ENCODE assay signal across 25 mouse cellular contexts in the genomic region with DNA sequence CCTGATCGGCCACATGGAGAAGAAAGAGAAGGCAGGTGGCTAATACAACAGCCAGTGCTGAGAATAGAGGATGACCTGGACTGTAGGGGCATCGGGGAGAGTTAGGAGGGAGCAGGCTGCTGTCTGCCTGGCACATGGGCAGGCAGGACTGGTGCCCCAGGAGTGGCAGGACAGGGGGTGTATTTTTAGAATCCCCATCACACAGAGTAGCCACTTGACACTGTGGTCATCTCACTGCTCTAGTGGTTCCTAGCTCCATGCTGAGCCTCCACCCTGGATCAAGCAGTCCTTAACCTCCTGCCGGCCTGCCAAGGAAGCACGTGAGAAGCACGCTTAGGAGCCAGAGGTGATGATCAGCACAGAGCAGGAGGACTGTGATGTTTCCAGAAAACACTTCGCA.
A peak's percentile ranks its signal among the peaks of the same experiment; 100 is the strongest.
DNase-seq lines count a peak whose midpoint lies in the region; ATAC-seq and TF ChIP-seq lines count a peak whose summit lies in the region.
"Had no signal": no experiment of that assay in that cellular context is flagged by ENCODE, and none has a peak within 500 bp of the region (broad histone marks: within the 10 kb centered on the region; RNA-seq: fewer than 3 reads in every experiment).

No protein-coding gene starts in this region.

- TF ChIP-seq EP300 in heart, postnatal 0 days (IDR thresholded peaks at IDR 0.05; ENCODE audit: low read depth): no peak; the same call in 1 of the 2 replicates

- peak overlapping the region; percentile 56 for H3K27ac ChIP-seq in heart, postnatal 0 days (ENCODE audit: low read depth)
- H3K27ac ChIP-seq in hindbrain, embryonic 11.5 days (ENCODE audit: low read depth, low read length): no peak overlapping the region
- H3K27ac ChIP-seq: heart, embryonic 13.5 days; hindbrain, embryonic 15.5 days; kidney, postnatal 0 days; left cerebral cortex, adult 2 months; limb, embryonic 15.5 days; liver, embryonic 14.5 days; lung, embryonic 15.5 days; macrophage; midbrain, embryonic 15.5 days; neural tube, embryonic 13.5 days had no signal

- no peaks in the 10 kb centered on the region for H3K36me3 ChIP-seq in heart, postnatal 0 days (replicated peaks; ENCODE audit: control insufficient read depth, insufficient read depth, low read length)
- H3K36me3 ChIP-seq in myocyte (ENCODE audit: control insufficient read depth, insufficient read depth): no peaks in the 10 kb centered on the region
- no peaks in the 10 kb centered on the region for H3K36me3 ChIP-seq in hindbrain, embryonic 11.5 days (ENCODE audit: control insufficient read depth, insufficient read depth, low read length)
- H3K36me3 ChIP-seq: heart, embryonic 13.5 days; hindbrain, embryonic 15.5 days; limb, embryonic 15.5 days; lung, embryonic 15.5 days; midbrain, embryonic 15.5 days; neural tube, embryonic 13.5 days had no signal

- ATAC-seq in heart, postnatal 0 days (ENCODE audit: insufficient read depth, low read depth): peak; percentile 84
- no peak for ATAC-seq in hindbrain, embryonic 11.5 days (ENCODE audit: low FRiP score)
- no peak for ATAC-seq in cerebellum, adult (ENCODE audit: insufficient number of reproducible peaks, low FRiP score, low TSS enrichment)
- ATAC-seq: activated CD4-positive, CD25-positive, alpha-beta regulatory T cell, adult 4 months; forebrain, embryonic 16.5 days; midbrain, embryonic 15.5 days had no signal

- no peak overlapping the region for H3K9ac ChIP-seq in heart, postnatal 0 days (replicated peaks; ENCODE audit: low read depth, low read length)
- H3K9ac ChIP-seq in hindbrain, embryonic 11.5 days (ENCODE audit: low read depth, low read length): no peak overlapping the region
- H3K9ac ChIP-seq: heart, embryonic 13.5 days; hindbrain, embryonic 15.5 days; limb, embryonic 15.5 days; liver, embryonic 14.5 days; lung, embryonic 15.5 days; midbrain, embryonic 15.5 days; neural tube, embryonic 13.5 days had no signal

- no peak overlapping the region for H3K4me3 ChIP-seq in heart, postnatal 0 days (ENCODE audit: low read depth, low read length)
- H3K4me3 ChIP-seq in myocyte: no peak overlapping the region
- H3K4me3 ChIP-seq in hindbrain, embryonic 11.5 days (ENCODE audit: low read depth, low read length): no peak overlapping the region
- H3K4me3 ChIP-seq: heart, embryonic 13.5 days; hindbrain, embryonic 15.5 days; left cerebral cortex, adult 2 months; limb, embryonic 15.5 days; lung, embryonic 15.5 days; midbrain, embryonic 15.5 days; neural tube, embryonic 13.5 days had no signal

- 42% methylated on average over 6 of the region's 6 CpGs for WGBS in heart, postnatal 0 days
- 73% methylated on average over 6 of the region's 6 CpGs for WGBS in hindbrain, embryonic 11.5 days

- H3K79me2 ChIP-seq in myocyte (ENCODE audit: control insufficient read depth, insufficient read depth): no peaks in the 10 kb centered on the region

- no peaks in the 10 kb centered on the region for H3K27me3 ChIP-seq in heart, postnatal 0 days (ENCODE audit: control insufficient read depth, insufficient read depth, low read length)
- peaks cover 20% of the 10 kb centered on the region for H3K27me3 ChIP-seq in myocyte (ENCODE audit: control insufficient read depth, insufficient read depth, insufficient read length)
- no peaks in the 10 kb centered on the region for H3K27me3 ChIP-seq in hindbrain, embryonic 11.5 days (ENCODE audit: control insufficient read depth, insufficient read depth, low read length)
- H3K27me3 ChIP-seq: hindbrain, embryonic 15.5 days; limb, embryonic 15.5 days; lung, embryonic 15.5 days; midbrain, embryonic 15.5 days; neural tube, embryonic 13.5 days had no signal

- H3K4me2 ChIP-seq in heart, postnatal 0 days (ENCODE audit: low read depth, low read length): no peak overlapping the region
- H3K4me2 ChIP-seq in myocyte (ENCODE audit: low read depth): no peak overlapping the region
- no peak overlapping the region for H3K4me2 ChIP-seq in hindbrain, embryonic 11.5 days (replicated peaks; ENCODE audit: low read depth, low read length)
- H3K4me2 ChIP-seq: heart, embryonic 13.5 days; hindbrain, embryonic 15.5 days; limb, embryonic 15.5 days; lung, embryonic 15.5 days; midbrain, embryonic 15.5 days; neural tube, embryonic 13.5 days had no signal

- no peak overlapping the region for H3ac ChIP-seq in myocyte (ENCODE audit: control insufficient read depth, insufficient read length)

- H3K4me1 ChIP-seq in heart, postnatal 0 days (ENCODE audit: control insufficient read depth, insufficient read depth): peaks cover 14% of the 10 kb centered on the region
- no peaks in the 10 kb centered on the region for H3K4me1 ChIP-seq in hindbrain, embryonic 11.5 days (replicated peaks; ENCODE audit: control insufficient read depth, insufficient read depth, low read length)
- H3K4me1 ChIP-seq: hindbrain, embryonic 15.5 days; limb, embryonic 15.5 days; lung, embryonic 15.5 days; neural tube, embryonic 13.5 days had no signal

- peak; percentile 84 for DNase-seq in gastrocnemius, adult 18-20 months (ENCODE audit: low spot score)
- no peak for DNase-seq in gastrocnemius, postnatal 4 days (ENCODE audit: low spot score in 2 of 2)
- peak; percentile 75 for DNase-seq in heart, adult 8-10 months (ENCODE audit: low spot score)
- DNase-seq in heart, postnatal 0 days (ENCODE audit: low spot score): peak; percentile 70
- no peak for DNase-seq in hindbrain, embryonic 11.5 days (ENCODE audit: low spot score)
- no peak for DNase-seq in cerebellum, postnatal 4 days (ENCODE audit: low spot score in 2 of 2)
- DNase-seq: adrenal gland, adult 8-10 months; cerebellum, adult 18-20 months; cerebellum, postnatal 36 days; kidney, adult 2 months; thymus, adult 2 months had no signal

- TF ChIP-seq POLR2A in myocyte (IDR thresholded peaks at IDR 0.05; ENCODE audit: insufficient read length, low read depth): no peak

- H3K9me3 ChIP-seq in heart, postnatal 0 days (replicated peaks; ENCODE audit: control insufficient read depth, low read length): no peaks in the 10 kb centered on the region
- no peaks in the 10 kb centered on the region for H3K9me3 ChIP-seq in hindbrain, embryonic 11.5 days (ENCODE audit: control insufficient read depth, low read length)
- H3K9me3 ChIP-seq: heart, embryonic 13.5 days; hindbrain, embryonic 15.5 days; limb, embryonic 15.5 days; lung, embryonic 15.5 days; midbrain, embryonic 15.5 days; neural tube, embryonic 13.5 days had no signal

- TF ChIP-seq CTCF in heart, postnatal 0 days (IDR thresholded peaks at IDR 0.05; ENCODE audit: low read depth): no peak

TF ChIP-seq in myocyte, 11 proteins besides CTCF, POLR2A, EP300 and RAD21:
- TF ChIP-seq MYOD1 (IDR thresholded peaks at IDR 0.05; ENCODE audit: control insufficient read depth in 1 of 3, insufficient read length in 2 of 3, low read depth in 2 of 3): peak in 1 of 3 experiments; percentile 75
- no peak for TF ChIP-seq SRF (IDR thresholded peaks at IDR 0.05; ENCODE audit: control insufficient read depth, insufficient read length, low read depth)
- TF ChIP-seq USF1 (IDR thresholded peaks at IDR 0.05; ENCODE audit: low read depth): no peak
- no peak for TF ChIP-seq REST (IDR thresholded peaks at IDR 0.05; ENCODE audit: insufficient read depth, insufficient read length)
- peak in 2 of 3 experiments; percentile 37 to 47 for TF ChIP-seq MYOG (IDR thresholded peaks at IDR 0.05; ENCODE audit: control insufficient read depth in 1 of 3, insufficient read depth in 1 of 3, insufficient read length in 2 of 3, low read depth in 2 of 3)

Comparison
In these comparisons a context has a peak if more than half of its experiments do, and no peak if none do; other contexts are left out.
1. DNase-seq: peak in gastrocnemius, adult 18-20 months (single experiment), heart, adult 8-10 months (single experiment) and heart, postnatal 0 days (single experiment); none in gastrocnemius, postnatal 4 days (0 of 2), hindbrain, embryonic 11.5 days (single experiment) and cerebellum, postnatal 4 days (0 of 2).